Mouse (Mus musculus) brain, adult 2 months (tissue): ENCODE data around the gene Zdhhc22.

Experiments
- DNase-seq: peaks from one replicate; pipeline ENCODE4 v3.0.0; 2011; ENCODE audit warnings: low read depth, low spot score

The Zdhhc22 gene

GRCm38 (mm10) chr12:86961589-86962344 is 28.5 kb downstream of the Zdhhc22 start:
- peak; percentile 50 for DNase-seq

GRCm38 (mm10) chr12:86960791-86961335 is 29.4 kb downstream of the Zdhhc22 start:
- DNase-seq, result peak; percentile 67

DNA sequence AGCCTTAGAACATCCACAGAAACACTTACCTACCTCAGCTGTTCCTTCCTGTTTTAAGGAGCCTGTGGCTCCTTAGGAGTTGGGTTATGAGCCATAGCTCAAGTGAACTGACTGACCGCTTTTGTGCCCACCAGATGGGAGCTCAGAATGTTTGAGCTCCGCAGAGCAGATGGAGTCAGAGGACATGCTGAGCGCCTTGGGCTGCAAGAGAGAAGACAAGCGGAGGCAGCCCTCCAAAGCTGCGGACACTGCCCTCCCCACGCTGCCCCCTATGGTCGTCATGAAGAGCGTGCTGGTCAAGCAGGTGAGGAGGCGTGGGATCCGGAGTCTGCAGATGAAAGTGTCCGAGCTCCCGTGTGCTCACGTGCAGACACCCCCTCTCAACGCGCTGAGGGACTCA is 30.1 kb downstream of the Zdhhc22 start:
- peak; percentile 98 for DNase-seq

- DNase-seq, result no peak
These were observed 30.6 kb downstream of the Zdhhc22 start for GRCm38 (mm10) chr12:86959661-86960060.

DNA sequence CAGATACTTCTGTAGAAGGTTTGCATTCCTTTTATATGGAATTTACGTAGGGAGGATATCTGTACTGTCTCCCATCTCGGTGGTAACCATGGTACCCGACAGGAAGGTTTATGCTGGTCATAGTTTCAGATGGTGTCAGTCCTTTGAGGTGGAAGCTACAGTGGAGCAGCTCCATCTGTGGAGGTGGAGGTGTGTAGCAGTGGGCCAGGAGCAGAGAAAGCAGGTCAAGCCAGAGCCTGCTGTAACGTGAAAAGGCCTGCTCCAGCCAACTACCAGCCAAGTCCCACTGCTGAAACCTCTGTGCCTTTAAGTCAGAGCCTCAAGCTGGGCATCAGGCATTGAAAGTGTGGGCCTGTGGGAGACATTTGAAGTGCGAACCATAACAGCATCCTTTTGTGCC is 31.7 kb downstream of the Zdhhc22 start:
- peak; percentile 72 for DNase-seq

DNA sequence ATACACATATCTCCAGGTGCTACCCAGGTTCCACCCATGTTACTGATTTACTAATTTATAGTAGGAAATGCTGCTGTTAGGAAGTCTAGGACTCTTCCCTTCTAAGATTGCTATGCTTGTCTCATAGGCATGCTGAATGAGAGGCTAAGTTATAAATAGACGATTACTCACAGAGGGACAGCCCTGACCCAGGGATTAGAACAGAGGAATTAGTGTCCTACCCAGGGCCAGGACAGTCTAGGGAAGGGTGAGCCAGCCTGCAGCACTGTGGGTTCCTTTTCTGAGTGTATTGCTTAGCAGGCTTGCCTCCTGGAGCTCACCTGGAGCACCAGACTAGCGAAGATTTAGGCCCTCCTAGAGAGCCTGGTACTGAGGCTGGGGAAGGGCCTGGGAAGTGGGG is 34.3 kb downstream of the Zdhhc22 start:
- DNase-seq, result peak; percentile 69

- peak; percentile 69 for DNase-seq
These were observed 37.8 kb downstream of the Zdhhc22 start for GRCm38 (mm10) chr12:86952331-86952850.

GRCm38 (mm10) chr12:86950961-86951360 is 39.3 kb downstream of the Zdhhc22 start:
- no peak for DNase-seq

GRCm38 (mm10) chr12:86950161-86950960 is 39.9 kb downstream of the Zdhhc22 start:
- DNase-seq, result no peak

- no peak for DNase-seq
These were observed 40.7 kb downstream of the Zdhhc22 start for GRCm38 (mm10) chr12:86949501-86949900.

DNA sequence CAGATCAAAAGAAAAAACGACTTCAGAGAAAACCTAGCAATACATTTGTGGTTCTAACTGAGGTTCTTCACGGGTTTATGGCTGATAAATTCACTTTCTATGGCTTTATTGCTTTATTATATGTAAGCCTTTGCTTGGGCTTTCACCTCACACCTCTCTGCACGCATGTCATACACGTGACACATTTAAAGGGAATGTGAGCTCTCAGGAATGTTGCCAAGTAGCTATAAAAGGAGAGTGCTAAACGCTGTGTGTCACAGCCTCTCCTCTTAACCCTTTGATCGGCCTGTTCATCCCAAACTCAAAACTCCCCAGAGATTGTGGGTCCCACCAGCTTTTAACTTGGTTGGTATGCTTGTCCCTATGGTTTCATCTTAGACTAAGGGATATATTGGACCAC is 41.6 kb downstream of the Zdhhc22 start:
- peak; percentile 91 for DNase-seq

DNA sequence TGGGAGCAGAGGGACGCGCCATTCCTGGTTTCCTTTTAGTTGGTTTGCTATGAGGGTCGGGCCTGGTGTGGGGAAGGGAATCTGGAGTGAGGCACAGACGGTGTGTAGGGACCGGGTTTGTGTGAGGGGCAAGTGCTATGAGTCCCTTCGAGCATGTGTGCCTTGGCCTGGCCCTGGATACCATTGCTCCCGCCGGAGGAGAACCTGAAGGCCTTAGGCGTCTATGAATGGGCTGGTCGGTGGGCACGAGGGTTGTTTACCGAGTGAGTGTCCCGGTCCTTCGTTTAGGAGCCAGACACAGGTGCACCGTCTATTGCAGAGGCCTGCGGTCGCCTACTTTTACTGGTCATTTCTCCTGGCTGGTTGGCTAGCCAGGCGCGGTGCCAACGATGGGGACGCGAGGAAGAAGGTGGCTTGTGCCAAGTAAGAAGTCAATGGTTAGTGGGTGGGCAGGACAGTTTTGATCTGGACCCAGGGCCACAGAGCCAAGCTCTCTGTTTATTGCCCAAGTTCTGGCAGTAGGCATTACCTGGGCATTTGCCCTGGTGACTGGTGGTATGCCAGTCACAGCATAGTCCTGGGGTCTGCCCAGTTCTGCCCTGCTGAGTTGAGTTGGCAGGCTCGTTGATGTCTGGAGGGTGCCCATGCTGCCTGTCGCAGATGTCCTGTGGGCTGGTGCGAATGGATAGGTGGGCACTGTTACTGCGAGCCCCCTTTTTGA is 42.4 kb downstream of the Zdhhc22 start:
- DNase-seq, result peak; percentile 96

DNA sequence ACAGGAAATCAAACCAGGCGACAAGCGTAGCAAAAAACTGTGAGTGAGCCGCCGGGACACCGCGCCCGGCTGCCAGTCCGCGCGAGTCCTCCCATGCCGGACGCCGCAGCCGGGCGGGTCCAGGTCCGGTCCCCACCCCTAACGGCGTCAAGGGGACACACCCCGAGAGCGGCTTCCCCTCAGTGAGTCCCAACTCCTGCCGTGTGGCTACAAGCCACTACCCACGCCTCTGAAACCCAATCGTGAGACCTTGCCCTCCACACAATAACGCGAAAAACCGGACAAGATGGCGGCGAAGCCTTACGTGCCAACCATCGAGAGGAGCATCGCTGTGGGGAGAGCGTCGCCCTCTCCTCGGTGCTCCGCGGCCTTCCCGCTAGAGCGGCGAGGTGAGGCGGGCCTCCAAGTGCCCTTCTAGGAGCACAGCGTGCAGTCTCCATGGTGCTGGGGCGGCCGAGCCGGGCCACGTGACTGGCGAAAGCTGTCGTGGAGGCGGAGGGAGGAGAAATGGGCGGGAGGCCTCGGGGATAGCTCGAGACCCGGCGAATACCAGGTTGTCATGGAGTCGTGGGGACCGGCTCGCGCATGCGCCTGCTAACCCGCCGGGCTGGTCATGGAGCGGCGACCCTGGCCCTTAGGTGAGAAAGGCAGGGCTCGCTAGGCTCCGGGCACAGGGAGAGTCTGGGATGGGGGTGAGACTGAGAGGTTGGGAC is 43.2 kb downstream of the Zdhhc22 start, which contains the start of gene Cipc:
Gene Cipc (plus strand): TSS at position 182 of the 713 bp plus-strand sequence.
- peak; percentile 100 for DNase-seq

- DNase-seq, result peak; percentile 84
These were observed 43.9 kb downstream of the Zdhhc22 start for GRCm38 (mm10) chr12:86946301-86946781.

- peak; percentile 96 for DNase-seq
These were observed 45.1 kb downstream of the Zdhhc22 start for GRCm38 (mm10) chr12:86945126-86945525.

- DNase-seq, result no peak
These were observed 46.8 kb downstream of the Zdhhc22 start for GRCm38 (mm10) chr12:86943421-86943820.

DNA sequence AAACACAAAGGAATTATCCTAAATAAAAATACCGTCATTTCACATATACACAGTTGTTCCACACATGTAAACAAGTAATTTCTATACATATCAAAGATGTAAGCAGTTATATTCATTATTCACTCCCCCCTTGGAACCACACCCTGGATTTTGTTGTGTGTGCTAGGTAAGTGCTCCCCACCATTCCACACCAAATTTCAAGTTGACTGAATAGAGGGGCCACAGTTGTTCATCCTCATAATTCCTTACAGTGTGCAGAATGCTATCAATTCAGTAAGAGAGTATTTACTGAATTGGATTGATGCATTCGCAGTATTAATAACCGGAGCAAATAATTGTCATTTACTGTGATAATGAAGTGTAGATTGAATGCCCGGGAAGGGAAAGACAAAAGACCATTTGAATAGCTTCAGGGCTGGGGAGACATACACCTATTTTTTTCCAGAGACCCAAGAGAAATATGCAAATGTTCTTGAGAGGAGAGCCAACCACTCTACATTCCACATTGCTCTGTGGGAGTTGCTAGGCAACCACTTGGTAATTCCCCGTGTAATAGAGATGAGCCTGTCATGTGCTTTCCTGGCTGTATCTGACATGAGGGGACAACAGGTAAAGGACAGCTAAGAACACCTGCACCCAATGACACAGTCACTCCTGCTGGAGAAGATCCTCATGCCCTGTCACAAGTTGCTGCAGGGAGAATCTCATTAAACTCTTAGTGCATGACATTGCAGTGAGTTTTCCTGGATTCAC is 48.3 kb downstream of the Zdhhc22 start:
- DNase-seq, result peak; percentile 90

- no peak for DNase-seq
These were observed 49.1 kb downstream of the Zdhhc22 start for GRCm38 (mm10) chr12:86941173-86941572.

DNA sequence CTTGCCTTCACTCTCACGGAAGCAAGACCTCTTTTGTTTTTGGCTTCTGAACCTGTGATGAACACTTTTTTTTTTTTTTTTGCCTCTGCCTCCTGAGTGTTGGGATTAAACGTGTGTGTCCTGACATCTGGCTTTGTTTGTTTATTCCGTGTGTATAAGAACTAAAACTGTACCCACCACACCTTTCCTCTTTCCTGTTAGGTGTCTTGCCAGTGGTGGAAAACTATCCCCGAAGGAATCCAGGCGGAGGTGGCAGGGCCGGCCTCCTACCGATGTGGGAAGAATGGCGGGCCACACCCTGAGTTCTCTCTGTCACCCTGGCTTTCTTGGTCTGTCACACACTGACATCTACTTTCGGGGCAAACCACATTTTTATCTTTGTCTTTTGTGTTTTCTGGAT is 51.7 kb downstream of the Zdhhc22 start:
- no peak for DNase-seq
